Mouse (Mus musculus): Measurements from ENCODE around the gene Tmem132d. TPM values are rescaled to one million over a fixed set of nuclear protein-coding genes. Genes with fewer than 3 reads are reported as not detected.

Tmem132d gene
- polyA plus RNA-seq (2012; ENCODE audit: insufficient read depth, insufficient read length, missing spikeins): not detected in 2 replicates

- no peak within 1 kb of the TSS for H3K4me3 ChIP-seq (ENCODE audit: insufficient read depth, low read depth, low read length)
- no peak within 1 kb of the TSS for H3K27ac ChIP-seq (replicated peaks; ENCODE audit: low read depth, low read length)
Measured at GRCm38 (mm10) chr5:128432916-128433315, at the start of gene Tmem132d. TSS of gene Tmem132d (minus strand) at chr5:128433077.

GRCm38 (mm10) chr5:128480816-128481215, 47.9 kb upstream of the Tmem132d start:
- no peak overlapping the region for H3K4me3 ChIP-seq (ENCODE audit: insufficient read depth, low read depth, low read length)
- no peaks in the 10 kb centered on the region for H3K4me1 ChIP-seq (ENCODE audit: control insufficient read depth, insufficient read depth, insufficient read length, low read length)
- no peak overlapping the region for H3K27ac ChIP-seq (replicated peaks; ENCODE audit: low read depth, low read length)

More at GRCm38 (mm10) chr5:128432916-128433315, at the start of gene Tmem132d:
- no peaks in the 10 kb centered on the region for H3K4me1 ChIP-seq (ENCODE audit: control insufficient read depth, insufficient read depth, insufficient read length, low read length)

- Histone ChIP-seq H3K4me3 (ENCODE audit: insufficient read depth, low read depth, low read length) (no peak overlapping the region), H3K4me1 (ENCODE audit: control insufficient read depth, insufficient read depth, insufficient read length, low read length) (no peaks in the 10 kb centered on the region), H3K27ac (replicated peaks; ENCODE audit: low read depth, low read length) (no peak overlapping the region)
Measured at GRCm38 (mm10) chr5:128475372-128475771, 42.5 kb upstream of the Tmem132d start.

DNA sequence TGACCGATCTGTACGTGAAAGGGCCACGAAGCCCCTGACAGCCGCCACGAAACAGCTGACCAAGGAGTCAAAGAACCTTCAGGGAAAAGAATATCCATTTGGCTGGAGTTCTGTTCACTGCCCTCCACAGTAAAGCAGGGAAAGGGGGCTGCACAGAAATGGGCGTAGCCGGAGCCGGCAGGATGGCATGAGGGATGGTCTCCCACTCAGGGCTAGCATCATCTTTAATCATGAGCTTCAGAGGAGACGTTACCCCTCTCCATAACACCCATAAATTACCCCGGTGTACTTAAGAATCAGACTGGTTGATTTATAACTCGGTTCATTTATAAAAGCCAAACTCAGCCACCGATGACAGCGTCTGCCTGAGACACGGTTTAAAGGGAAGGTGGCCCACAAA, 36.9 kb upstream of the Tmem132d start:
- Histone ChIP-seq H3K4me1 (ENCODE audit: control insufficient read depth, insufficient read depth, insufficient read length, low read length) (no peaks in the 10 kb centered on the region), H3K4me3 (ENCODE audit: insufficient read depth, low read depth, low read length) (no peak overlapping the region)

DNA sequence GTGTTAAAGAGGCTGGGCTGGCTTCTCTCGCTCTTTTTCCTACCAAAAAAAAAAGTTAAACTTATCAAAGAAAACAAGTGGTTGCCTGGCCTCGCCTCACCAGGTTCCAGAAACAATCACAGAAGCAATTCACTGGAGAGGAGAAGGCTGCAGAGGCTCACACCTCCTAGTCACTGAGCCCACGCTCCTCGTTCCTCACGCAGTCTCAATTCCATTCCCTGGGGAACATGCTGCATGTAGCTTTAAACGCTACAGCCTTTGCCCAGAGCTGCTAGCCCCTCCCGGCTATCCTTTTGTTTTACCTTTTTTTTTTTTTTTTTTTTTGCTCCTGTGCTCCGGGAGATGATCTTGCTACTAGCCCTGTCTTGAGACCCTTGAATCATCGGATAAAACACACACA, 31.6 kb upstream of the Tmem132d start:
- Histone ChIP-seq H3K27ac (replicated peaks; ENCODE audit: low read depth, low read length) (no peak overlapping the region), H3K4me3 (ENCODE audit: insufficient read depth, low read depth, low read length) (no peak overlapping the region), H3K4me1 (ENCODE audit: control insufficient read depth, insufficient read depth, insufficient read length, low read length) (no peaks in the 10 kb centered on the region)

More for the DNA sequence above, 36.9 kb upstream of the Tmem132d start:
- H3K27ac ChIP-seq (replicated peaks; ENCODE audit: low read depth, low read length): no peak overlapping the region

DNA sequence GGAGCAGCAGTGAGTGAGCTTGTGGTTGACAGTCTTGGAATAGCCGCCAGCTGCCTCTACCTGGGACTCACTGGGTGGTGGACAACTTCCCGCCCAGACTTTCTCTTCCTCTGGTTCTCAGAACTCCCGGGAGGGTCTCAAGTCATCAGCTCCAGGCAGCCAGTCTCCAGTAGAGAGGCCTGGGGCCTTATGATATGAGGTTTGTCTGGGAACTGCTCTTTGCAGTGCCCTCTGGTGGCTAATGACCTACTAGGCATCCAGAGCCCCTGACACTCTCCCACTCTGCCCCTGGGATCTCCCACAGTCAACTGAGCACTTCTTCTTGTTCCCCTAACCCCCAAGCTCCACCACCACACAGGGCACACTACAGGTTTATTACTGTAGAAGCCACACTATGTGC, 27.7 kb upstream of the Tmem132d start:
- Histone ChIP-seq H3K4me1 (ENCODE audit: control insufficient read depth, insufficient read depth, insufficient read length, low read length) (no peaks in the 10 kb centered on the region), H3K27ac (replicated peaks; ENCODE audit: low read depth, low read length) (no peak overlapping the region), H3K4me3 (ENCODE audit: insufficient read depth, low read depth, low read length) (no peak overlapping the region)

- no peak overlapping the region for H3K4me3 ChIP-seq (ENCODE audit: insufficient read depth, low read depth, low read length)
Measured at GRCm38 (mm10) chr5:128455732-128456131, 22.9 kb upstream of the Tmem132d start.

DNA sequence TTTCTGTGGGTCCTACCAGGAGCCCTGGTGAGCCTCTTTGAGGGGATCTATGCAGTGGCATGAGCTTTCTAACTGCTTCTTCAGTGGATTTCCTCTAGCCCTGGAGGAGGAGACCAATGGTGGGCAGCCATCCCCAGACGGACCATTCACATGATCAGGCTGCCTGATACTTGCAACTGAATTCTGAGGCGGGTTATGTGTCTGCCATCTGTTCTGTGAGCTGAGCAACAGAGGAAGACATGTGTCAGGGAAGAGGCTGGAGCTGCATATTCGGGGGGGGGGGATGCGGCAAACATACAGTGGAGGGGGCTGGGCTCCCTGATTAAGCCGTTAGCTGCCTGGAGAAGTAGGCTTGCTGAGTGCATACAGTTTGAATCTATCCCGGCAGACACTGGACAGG, 19.3 kb upstream of the Tmem132d start:
- Histone ChIP-seq H3K4me3 (ENCODE audit: insufficient read depth, low read depth, low read length) (no peak overlapping the region), H3K4me1 (ENCODE audit: control insufficient read depth, insufficient read depth, insufficient read length, low read length) (no peaks in the 10 kb centered on the region), H3K27ac (replicated peaks; ENCODE audit: low read depth, low read length) (no peak overlapping the region)

More at GRCm38 (mm10) chr5:128455732-128456131, 22.9 kb upstream of the Tmem132d start:
- Histone ChIP-seq H3K4me1 (ENCODE audit: control insufficient read depth, insufficient read depth, insufficient read length, low read length) (no peaks in the 10 kb centered on the region), H3K27ac (replicated peaks; ENCODE audit: low read depth, low read length) (no peak overlapping the region)

DNA sequence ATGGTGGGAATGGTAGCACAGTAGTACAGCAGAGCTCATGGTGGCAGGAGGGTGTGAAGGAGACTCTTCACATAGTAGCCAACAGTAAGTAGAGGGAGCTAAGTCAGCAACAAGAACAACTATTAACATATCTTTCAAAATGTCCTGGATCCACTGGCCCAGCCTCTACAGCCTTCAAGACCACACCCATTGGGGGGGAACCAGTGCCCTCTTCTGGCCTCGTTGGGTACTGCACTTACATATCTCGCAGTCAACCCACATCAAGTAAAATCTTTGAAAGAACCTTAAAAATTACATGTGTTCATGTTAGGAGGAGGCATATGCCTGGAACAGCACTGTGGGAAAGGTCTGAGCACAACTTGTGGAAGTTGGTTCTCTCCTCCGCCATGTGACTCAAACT, 17.9 kb upstream of the Tmem132d start:
- Histone ChIP-seq H3K27ac (replicated peaks; ENCODE audit: low read depth, low read length) (no peak overlapping the region), H3K4me3 (ENCODE audit: insufficient read depth, low read depth, low read length) (no peak overlapping the region), H3K4me1 (ENCODE audit: control insufficient read depth, insufficient read depth, insufficient read length, low read length) (no peaks in the 10 kb centered on the region)

GRCm38 (mm10) chr5:128444876-128445275, 12.0 kb upstream of the Tmem132d start:
- Histone ChIP-seq H3K4me3 (ENCODE audit: insufficient read depth, low read depth, low read length) (no peak overlapping the region), H3K4me1 (ENCODE audit: control insufficient read depth, insufficient read depth, insufficient read length, low read length) (no peaks in the 10 kb centered on the region), H3K27ac (replicated peaks; ENCODE audit: low read depth, low read length) (no peak overlapping the region)

- no peak overlapping the region for H3K27ac ChIP-seq (replicated peaks; ENCODE audit: low read depth, low read length)
Measured at GRCm38 (mm10) chr5:128443848-128444247, 11.0 kb upstream of the Tmem132d start.

GRCm38 (mm10) chr5:128441121-128441520, 8.2 kb upstream of the Tmem132d start:
- H3K27ac ChIP-seq (replicated peaks; ENCODE audit: low read depth, low read length): no peak overlapping the region
- no peak overlapping the region for H3K4me3 ChIP-seq (ENCODE audit: insufficient read depth, low read depth, low read length)
- H3K4me1 ChIP-seq (ENCODE audit: control insufficient read depth, insufficient read depth, insufficient read length, low read length): no peaks in the 10 kb centered on the region

More at GRCm38 (mm10) chr5:128443848-128444247, 11.0 kb upstream of the Tmem132d start:
- Histone ChIP-seq H3K4me3 (ENCODE audit: insufficient read depth, low read depth, low read length) (no peak overlapping the region), H3K4me1 (ENCODE audit: control insufficient read depth, insufficient read depth, insufficient read length, low read length) (no peaks in the 10 kb centered on the region)

DNA sequence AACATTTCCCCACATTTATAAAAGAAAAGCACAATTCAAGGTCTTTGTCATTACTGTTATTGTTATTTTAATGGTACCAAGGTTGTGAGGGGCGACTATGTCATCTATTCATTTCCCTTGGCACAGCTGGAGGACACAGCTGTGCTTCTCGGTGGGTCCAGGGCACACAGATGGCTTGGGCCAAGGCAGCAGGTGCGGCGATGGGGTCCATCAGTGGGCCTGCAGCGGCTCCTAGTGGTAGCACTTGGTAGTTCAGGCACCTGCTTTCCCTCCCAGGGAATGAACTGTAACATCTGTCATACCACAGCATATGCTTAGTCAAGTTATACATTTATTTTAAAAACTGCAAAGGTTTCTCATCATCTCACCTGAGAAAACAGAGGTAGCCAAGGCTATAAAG, 7.0 kb upstream of the Tmem132d start:
- Histone ChIP-seq H3K4me3 (ENCODE audit: insufficient read depth, low read depth, low read length) (no peak overlapping the region), H3K4me1 (ENCODE audit: control insufficient read depth, insufficient read depth, insufficient read length, low read length) (no peaks in the 10 kb centered on the region), H3K27ac (replicated peaks; ENCODE audit: low read depth, low read length) (no peak overlapping the region)

DNA sequence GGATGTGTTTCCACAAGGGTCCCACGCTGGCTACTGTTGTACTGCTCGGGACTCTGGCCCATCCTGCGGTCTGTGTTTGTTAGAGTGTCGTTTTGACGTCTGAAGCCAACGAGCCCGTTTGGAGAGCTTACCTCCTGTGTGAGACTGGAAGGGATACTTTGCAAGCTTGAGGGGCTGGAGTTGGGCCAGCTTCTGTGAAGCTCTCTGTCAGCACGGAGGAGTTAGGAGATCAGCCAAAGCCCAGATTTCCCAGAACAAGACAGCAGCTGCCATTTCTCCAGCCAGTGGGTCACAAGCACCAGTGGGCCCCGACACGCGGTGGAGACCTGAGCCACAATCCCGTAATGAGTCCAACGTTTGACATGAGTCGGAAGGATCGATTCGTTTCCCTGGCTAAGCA, 5.2 kb upstream of the Tmem132d start:
- Histone ChIP-seq H3K27ac (replicated peaks; ENCODE audit: low read depth, low read length) (no peak overlapping the region), H3K4me3 (ENCODE audit: insufficient read depth, low read depth, low read length) (no peak overlapping the region), H3K4me1 (ENCODE audit: control insufficient read depth, insufficient read depth, insufficient read length, low read length) (no peaks in the 10 kb centered on the region)

- no peak overlapping the region for H3K27ac ChIP-seq (replicated peaks; ENCODE audit: low read depth, low read length)
- no peaks in the 10 kb centered on the region for H3K4me1 ChIP-seq (ENCODE audit: control insufficient read depth, insufficient read depth, insufficient read length, low read length)
Measured at GRCm38 (mm10) chr5:128436909-128437308, 4.0 kb upstream of the Tmem132d start.

DNA sequence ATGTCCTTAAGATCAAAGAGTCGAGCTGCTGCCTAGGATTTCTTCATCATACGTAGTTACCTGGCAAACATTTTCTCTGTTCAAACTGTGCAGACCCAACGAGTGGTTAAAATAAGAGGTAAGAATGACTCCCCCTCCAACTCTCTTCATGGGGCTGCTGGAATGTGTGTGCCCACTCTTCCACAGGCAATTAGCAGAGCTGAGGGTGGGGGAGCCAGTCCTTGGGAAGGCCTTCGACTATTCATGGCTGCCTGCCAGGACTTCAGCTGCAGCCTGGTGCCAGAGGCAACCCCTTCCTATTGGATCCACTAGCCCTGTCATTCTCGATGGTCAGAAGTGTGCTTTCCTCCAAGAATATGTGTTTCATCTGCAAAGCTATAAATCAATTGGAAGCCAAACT, 2.8 kb upstream of the Tmem132d start:
- Histone ChIP-seq H3K4me3 (ENCODE audit: insufficient read depth, low read depth, low read length) (no peak overlapping the region), H3K27ac (replicated peaks; ENCODE audit: low read depth, low read length) (no peak overlapping the region), H3K4me1 (ENCODE audit: control insufficient read depth, insufficient read depth, insufficient read length, low read length) (no peaks in the 10 kb centered on the region)

More at GRCm38 (mm10) chr5:128436909-128437308, 4.0 kb upstream of the Tmem132d start:
- H3K4me3 ChIP-seq (ENCODE audit: insufficient read depth, low read depth, low read length): no peak overlapping the region
